Mouse (Mus musculus) embryonic facial prominence, embryonic 14.5 days (tissue): ENCODE measurements around the gene Man2a2. TPM values are rescaled to one million over a fixed set of nuclear protein-coding genes. Genes with fewer than 3 reads are reported as not detected.

ENCODE experiments used
- ATAC-seq: fragments of 200-750 bp; cut with Nextera tagmentation; 2 replicates; pipeline ENCODE4 v1.8.0; 2017; ENCODE audit warnings: low read depth, moderate number of reproducible peaks, moderate TSS enrichment
- DNase-seq: peaks from one replicate; pipeline ENCODE4 v3.0.0-alpha.2; 2015; ENCODE audit warnings: low spot score
- H3K27ac ChIP-seq: fragments of 300-500 bp; sonication (generic); replicated peaks from 2 replicates; pipeline ENCODE4 v1.5.1; 2014; ENCODE audit warnings: low read depth, mild to moderate bottlenecking, low read length, moderate library complexity
- H3K27me3 ChIP-seq: fragments of 300-500 bp; sonication (generic); replicated peaks from 2 replicates; pipeline ENCODE4 v1.6.1; 2014; ENCODE audit warnings: low read length; ENCODE audit not compliant: control insufficient read depth, insufficient read depth
- H3K36me3 ChIP-seq: fragments of 300-500 bp; sonication (generic); 2 replicates; pipeline ENCODE4 v1.6.1; 2014; ENCODE audit warnings: low read length, mixed read lengths; ENCODE audit not compliant: control insufficient read depth, insufficient read depth
- H3K4me1 ChIP-seq: fragments of 300-500 bp; sonication (generic); 2 replicates; pipeline ENCODE4 v1.6.1; 2014; ENCODE audit warnings: antibody characterized with exemption, low read length; ENCODE audit not compliant: control insufficient read depth, insufficient read depth
- H3K4me2 ChIP-seq: fragments of 300-500 bp; sonication (generic); 2 replicates; pipeline ENCODE4 v1.6.1; 2014; ENCODE audit warnings: low read depth, mild to moderate bottlenecking, low read length, moderate library complexity, mixed read lengths
- H3K4me3 ChIP-seq: fragments of 300-500 bp; sonication (generic); 2 replicates; pipeline ENCODE4 v1.5.1; 2014; ENCODE audit warnings: low read depth, mild to moderate bottlenecking, low read length
- H3K9ac ChIP-seq: fragments of 300-500 bp; sonication (generic); 2 replicates; pipeline ENCODE4 v1.6.1; 2014; ENCODE audit warnings: low read depth, mild to moderate bottlenecking, low read length, moderate library complexity, mixed read lengths
- H3K9me3 ChIP-seq: fragments of 300-500 bp; sonication (generic); 2 replicates; pipeline ENCODE4 v1.6.1; 2016; ENCODE audit warnings: low read length; ENCODE audit not compliant: control insufficient read depth
- WGBS: fragments of 180-500 bp; shearing (Covaris S2); extraction: QIAGEN DNeasy Blood & Tissue Kit; methylation state at CpG from one replicate; pipeline ENCODE4 v1.1.7; 2014; 5-methylcytosine and 5-hydroxymethylcytosine counted together
- polyA plus RNA-seq: library from polyadenylated mRNA; unstranded; fragments of >200 nt; fragmentation: Nextera tagmentation; extraction: Ambion mirVana; gene quantifications from 2 replicates; pipeline ENCODE4 v1.2.1, GENCODE M21; 2014

Man2a2 gene
- polyA plus RNA-seq, 1 experiment from 2014 or later = 15.7 TPM

- no peak overlapping the region for H3K9ac ChIP-seq
- H3K27ac ChIP-seq = no peak overlapping the region
- H3K4me2 ChIP-seq = no peak overlapping the region
- 80% methylated on average over 10 of the region's 10 CpGs for WGBS
- ATAC-seq (no peak), DNase-seq (no peak)
- no peak overlapping the region for H3K4me3 ChIP-seq
- H3K9me3 ChIP-seq = no peaks in the 10 kb centered on the region
- no peaks in the 10 kb centered on the region for H3K27me3 ChIP-seq
- H3K4me1 ChIP-seq = no peaks in the 10 kb centered on the region
- H3K36me3 ChIP-seq = 0 out of 2 replicates have a peak, but pooled peaks cover 17% of the 10 kb centered on the region
Measured at GRCm38 (mm10) chr7:80376192-80376591, 5.0 kb upstream of the Man2a2 start.

- H3K4me1 ChIP-seq = no peaks in the 10 kb centered on the region
- WGBS = 78% methylated on average over 9 of the region's 9 CpGs
- no peaks in the 10 kb centered on the region for H3K27me3 ChIP-seq
- H3K4me3 ChIP-seq = no peak overlapping the region
- H3K9ac ChIP-seq = no peak overlapping the region
- H3K9me3 ChIP-seq = no peaks in the 10 kb centered on the region
- ATAC-seq (no peak), DNase-seq (no peak)
- H3K36me3 ChIP-seq = 0 out of 2 replicates have a peak, but pooled peaks cover 13% of the 10 kb centered on the region
- no peak overlapping the region for H3K4me2 ChIP-seq
- H3K27ac ChIP-seq = no peak overlapping the region
Measured at GRCm38 (mm10) chr7:80375376-80376039, 4.3 kb upstream of the Man2a2 start.

- DNase-seq (no peak), ATAC-seq (no peak)
- 77% methylated on average over 3 of the region's 3 CpGs for WGBS
Measured at GRCm38 (mm10) chr7:80374733-80375132, 3.6 kb upstream of the Man2a2 start.

GRCm38 (mm10) chr7:80374280-80374679, 3.1 kb upstream of the Man2a2 start:
- Histone ChIP-seq H3K27ac (no peak overlapping the region), H3K4me1 (peaks cover 10% of the 10 kb centered on the region), H3K27me3 (no peaks in the 10 kb centered on the region), H3K9me3 (no peaks in the 10 kb centered on the region), H3K4me2 (no peak overlapping the region), H3K9ac (no peak overlapping the region), H3K36me3 (0 out of 2 replicates have a peak, but pooled peaks cover 10% of the 10 kb centered on the region), H3K4me3 (no peak overlapping the region)
- no peak for ATAC-seq
- 55% methylated on average over 3 of the region's 3 CpGs for WGBS
- no peak for DNase-seq

More at GRCm38 (mm10) chr7:80374733-80375132, 3.6 kb upstream of the Man2a2 start:
- H3K4me3 ChIP-seq = no peak overlapping the region
- peaks cover 6% of the 10 kb centered on the region for H3K4me1 ChIP-seq
- no peaks in the 10 kb centered on the region for H3K27me3 ChIP-seq
- H3K9ac ChIP-seq = no peak overlapping the region
- no peak overlapping the region for H3K4me2 ChIP-seq
- H3K9me3 ChIP-seq = no peaks in the 10 kb centered on the region
- H3K36me3 ChIP-seq = 0 out of 2 replicates have a peak, but pooled peaks cover 13% of the 10 kb centered on the region
- no peak overlapping the region for H3K27ac ChIP-seq

- H3K27ac ChIP-seq = no peak overlapping the region
- DNase-seq (no peak), ATAC-seq (no peak)
- H3K4me1 ChIP-seq = peaks cover 14% of the 10 kb centered on the region
- WGBS = 77% methylated on average over 12 of the region's 12 CpGs
- H3K9ac ChIP-seq = no peak overlapping the region
- no peak overlapping the region for H3K4me2 ChIP-seq
- H3K36me3 ChIP-seq = 0 out of 2 replicates have a peak, but pooled peaks cover 7% of the 10 kb centered on the region
- no peaks in the 10 kb centered on the region for H3K9me3 ChIP-seq
- H3K27me3 ChIP-seq = no peaks in the 10 kb centered on the region
- no peak overlapping the region for H3K4me3 ChIP-seq
Measured at GRCm38 (mm10) chr7:80373850-80374249, 2.7 kb upstream of the Man2a2 start.

GRCm38 (mm10) chr7:80373352-80373751, 2.2 kb upstream of the Man2a2 start:
- Histone ChIP-seq H3K27ac (no peak overlapping the region), H3K9ac (no peak overlapping the region), H3K4me2 (no peak overlapping the region), H3K9me3 (no peaks in the 10 kb centered on the region), H3K4me3 (no peak overlapping the region), H3K4me1 (peaks cover 14% of the 10 kb centered on the region), H3K27me3 (no peaks in the 10 kb centered on the region), H3K36me3 (peaks cover 6% of the 10 kb centered on the region)
- WGBS = 68% methylated on average over 4 of the region's 4 CpGs
- DNase-seq (no peak), ATAC-seq (no peak)

GRCm38 (mm10) chr7:80372667-80373066, 1.5 kb upstream of the Man2a2 start:
- H3K27me3 ChIP-seq = no peaks in the 10 kb centered on the region
- ATAC-seq (no peak), DNase-seq (no peak)
- H3K4me1 ChIP-seq = peaks cover 14% of the 10 kb centered on the region
- 53% methylated on average over 2 of the region's 2 CpGs for WGBS
- H3K36me3 ChIP-seq = peaks cover 10% of the 10 kb centered on the region
- H3K4me2 ChIP-seq = no peak overlapping the region
- H3K9ac ChIP-seq = no peak overlapping the region
- H3K27ac ChIP-seq = no peak overlapping the region
- no peaks in the 10 kb centered on the region for H3K9me3 ChIP-seq
- no peak overlapping the region for H3K4me3 ChIP-seq

- H3K36me3 ChIP-seq = peaks cover 16% of the 10 kb centered on the region
- 79% methylated on average over 3 of the region's 3 CpGs for WGBS
- H3K4me1 ChIP-seq = peaks cover 14% of the 10 kb centered on the region
- no peaks in the 10 kb centered on the region for H3K9me3 ChIP-seq
- H3K27me3 ChIP-seq = no peaks in the 10 kb centered on the region
- DNase-seq (no peak), ATAC-seq (no peak)
- H3K4me3 ChIP-seq = no peak overlapping the region
- H3K27ac ChIP-seq = no peak overlapping the region
- H3K4me2 ChIP-seq = no peak overlapping the region
- no peak overlapping the region for H3K9ac ChIP-seq
Measured at GRCm38 (mm10) chr7:80372166-80372565, 991 bp upstream of the Man2a2 start.

- Histone ChIP-seq H3K27me3 (no peaks in the 10 kb centered on the region), H3K27ac (peak overlapping the region; percentile 87), H3K4me1 (peaks cover 14% of the 10 kb centered on the region), H3K9ac (peak overlapping the region; percentile 89), H3K4me2 (peak overlapping the region; percentile 70), H3K9me3 (no peaks in the 10 kb centered on the region), H3K36me3 (peaks cover 31% of the 10 kb centered on the region), H3K4me3 (peak overlapping the region; percentile 90)
- DNase-seq = peak; percentile 89
- WGBS = 0% methylated on average over 18 of the region's 31 CpGs
- ATAC-seq = peak; percentile 80
Measured at GRCm38 (mm10) chr7:80370649-80371040, 530 bp downstream of the Man2a2 start.
